Mouse (Mus musculus) cerebellum, postnatal 36 days (tissue): ENCODE data around the gene Selenos.

ENCODE experiments used
- DNase-seq, 2 experiments: peaks; one replicate each; pipeline ENCODE4 v3.0.0; 2021 to 2022; ENCODE audit warnings: mixed read lengths in 2 of 2

Selenos gene

GRCm38 (mm10) chr7:66120702-66121396 lies 41.4 kb downstream of the Selenos start:
- DNase-seq: no peak

- DNase-seq: no peak
Observed at GRCm38 (mm10) chr7:66124551-66124968, 45.1 kb downstream of the Selenos start.

GRCm38 (mm10) chr7:66125368-66125767 lies 45.9 kb downstream of the Selenos start:
- DNase-seq: no peak

GRCm38 (mm10) chr7:66127951-66128645 lies 48.6 kb downstream of the Selenos start:
- no peak for DNase-seq

GRCm38 (mm10) chr7:66128857-66129256 lies 49.4 kb downstream of the Selenos start:
- DNase-seq: no peak

GRCm38 (mm10) chr7:66130296-66130695 lies 50.8 kb downstream of the Selenos start:
- DNase-seq: no peak

GRCm38 (mm10) chr7:66131776-66132421 lies 52.5 kb downstream of the Selenos start:
- no peak for DNase-seq

- DNase-seq: no peak
Observed at GRCm38 (mm10) chr7:66134154-66134553, 54.7 kb downstream of the Selenos start.

DNA sequence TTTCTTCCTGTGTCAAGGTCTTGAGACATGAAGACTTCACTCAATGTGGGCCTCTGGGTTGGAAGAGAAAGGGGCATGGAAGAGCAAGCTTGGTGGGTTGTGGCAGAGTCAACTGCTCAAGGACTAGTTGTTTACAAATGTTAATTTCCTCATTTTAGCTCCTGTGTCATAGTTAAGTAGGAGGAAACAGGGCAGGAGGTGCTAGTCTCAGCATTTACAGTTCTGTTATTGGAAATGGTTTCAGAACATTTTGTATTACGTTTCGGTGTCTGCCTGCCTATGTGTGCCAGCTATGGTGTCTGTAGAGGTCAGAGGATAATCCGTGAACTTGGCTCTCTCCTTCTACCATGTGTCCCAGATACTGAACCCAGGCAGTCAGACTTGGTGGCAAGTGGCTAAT lies 56.2 kb downstream of the Selenos start:
- DNase-seq: no peak

GRCm38 (mm10) chr7:66136187-66136586 lies 56.7 kb downstream of the Selenos start:
- DNase-seq: no peak

DNA sequence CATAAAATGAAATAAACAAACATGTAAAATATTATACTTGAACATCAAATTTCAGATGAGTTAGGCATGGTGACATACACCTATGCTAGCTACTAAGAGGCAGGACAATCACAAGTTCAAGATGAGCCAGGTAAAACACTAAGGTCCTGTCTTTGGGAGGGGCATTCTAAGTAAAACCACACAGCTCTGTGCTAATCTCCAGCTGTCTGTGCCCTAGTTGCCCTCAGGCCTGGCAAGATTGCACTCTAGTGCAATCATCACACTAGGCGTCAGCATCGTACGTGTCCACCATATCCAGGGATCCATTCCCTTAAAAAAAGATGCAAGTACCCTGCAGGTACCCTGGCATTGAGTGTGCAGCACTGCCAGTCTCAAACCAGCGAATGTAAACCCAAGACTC lies 57.9 kb downstream of the Selenos start:
- no peak for DNase-seq

DNA sequence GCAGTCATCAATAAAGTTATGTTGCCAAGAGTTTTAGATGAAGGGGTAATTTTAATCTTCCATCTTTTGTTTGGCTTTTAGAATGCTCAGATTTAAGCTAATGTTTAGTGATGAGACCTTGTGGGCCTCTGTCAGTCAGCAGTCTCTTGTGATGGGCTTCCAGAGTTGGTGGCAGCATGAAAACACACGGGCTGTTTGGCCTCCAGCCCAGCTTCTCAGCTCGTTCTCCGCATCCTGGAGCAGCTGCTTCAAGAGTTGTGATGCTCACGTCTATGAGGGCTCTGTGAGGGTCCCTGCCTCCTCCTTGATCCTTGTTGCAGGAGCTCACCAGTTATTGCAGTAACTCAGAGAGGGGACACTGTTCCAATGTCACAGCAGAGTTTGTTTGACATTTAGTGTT lies 58.9 kb downstream of the Selenos start:
- DNase-seq: no peak

GRCm38 (mm10) chr7:66138878-66139277 lies 59.4 kb downstream of the Selenos start:
- DNase-seq: no peak
